Mouse (Mus musculus) lung, adult 2 months (tissue): Measurements from ENCODE around the gene Tnfsf10. TPM values are rescaled to one million over a fixed set of nuclear protein-coding genes. Genes with fewer than 3 reads are reported as not detected.

Experiments used
- DNase-seq: peaks from one replicate; pipeline ENCODE4 v3.0.0; 2022
- H3K4me1 ChIP-seq: fragments of 200-500 bp; 2 replicates; pipeline ENCODE4 v1.6.1; 2011; ENCODE audit warnings: low read length; ENCODE audit not compliant: control insufficient read depth, insufficient read depth
- H3K4me3 ChIP-seq: fragments of 200-500 bp; replicated peaks from 2 replicates; pipeline ENCODE3; 2011; ENCODE audit warnings: low read depth, mild to moderate bottlenecking, control low read depth, low read length; ENCODE audit errors: extremely low read depth
- CTCF ChIP-seq: fragments of 200-500 bp; IDR thresholded peaks from 2 replicates; pipeline ENCODE4 v1.5.1; 2011; ENCODE audit warnings: mild to moderate bottlenecking, low read length, control low read depth; ENCODE audit not compliant: insufficient read depth
- POLR2A ChIP-seq: fragments of 200-500 bp; IDR thresholded peaks from 2 replicates; pipeline ENCODE4 v1.6.1; 2011; ENCODE audit warnings: low read depth, mild to moderate bottlenecking, control low read depth, low read length, borderline replicate concordance; ENCODE audit errors: extremely low read depth
- WGBS: fragments of 180-500 bp; shearing (Covaris S2); methylation state at CpG from one replicate; pipeline ENCODE4 v1.1.7; 2018; 5-methylcytosine and 5-hydroxymethylcytosine counted together
- polyA plus RNA-seq: library from polyadenylated mRNA; depleted of rRNA; stranded (reverse); fragments of >200 nt; gene quantifications from 2 replicates; pipeline ENCODE4 v1.2.3, GENCODE M21; 2012; rRNA removed

The Tnfsf10 gene
- polyA plus RNA-seq, 1 experiment = 37.6 TPM

DNA sequence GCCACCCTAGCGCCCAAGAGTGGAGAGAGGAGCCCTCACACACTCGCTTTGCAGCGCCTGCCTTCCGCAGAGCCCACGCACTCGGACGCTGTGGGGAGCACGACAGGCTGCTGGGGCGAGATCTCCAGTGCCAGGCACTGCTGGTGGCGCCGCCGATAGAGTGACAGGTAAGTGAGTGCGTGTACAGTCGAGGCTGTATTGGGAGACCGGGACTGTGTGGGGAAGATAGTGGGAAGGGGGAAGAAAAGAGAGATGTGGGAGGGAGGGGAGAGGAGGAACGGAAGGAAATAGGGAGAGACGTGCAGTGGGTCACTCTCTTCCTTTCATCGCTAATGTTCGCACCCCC, 54.4 kb downstream of the Tnfsf10 start, which contains the start of gene Ghsr:
Gene Ghsr (plus strand): TSS at position 76 of the 346 bp plus-strand sequence.
- TF ChIP-seq POLR2A (no peak), CTCF (no peak)
- DNase-seq = no peak
- Histone ChIP-seq H3K4me3 (no peak within 1 kb of the TSS), H3K4me1 (peaks cover 6% of the 10 kb centered on the region)
- WGBS = 6% methylated on average over 19 of the region's 19 CpGs

DNA sequence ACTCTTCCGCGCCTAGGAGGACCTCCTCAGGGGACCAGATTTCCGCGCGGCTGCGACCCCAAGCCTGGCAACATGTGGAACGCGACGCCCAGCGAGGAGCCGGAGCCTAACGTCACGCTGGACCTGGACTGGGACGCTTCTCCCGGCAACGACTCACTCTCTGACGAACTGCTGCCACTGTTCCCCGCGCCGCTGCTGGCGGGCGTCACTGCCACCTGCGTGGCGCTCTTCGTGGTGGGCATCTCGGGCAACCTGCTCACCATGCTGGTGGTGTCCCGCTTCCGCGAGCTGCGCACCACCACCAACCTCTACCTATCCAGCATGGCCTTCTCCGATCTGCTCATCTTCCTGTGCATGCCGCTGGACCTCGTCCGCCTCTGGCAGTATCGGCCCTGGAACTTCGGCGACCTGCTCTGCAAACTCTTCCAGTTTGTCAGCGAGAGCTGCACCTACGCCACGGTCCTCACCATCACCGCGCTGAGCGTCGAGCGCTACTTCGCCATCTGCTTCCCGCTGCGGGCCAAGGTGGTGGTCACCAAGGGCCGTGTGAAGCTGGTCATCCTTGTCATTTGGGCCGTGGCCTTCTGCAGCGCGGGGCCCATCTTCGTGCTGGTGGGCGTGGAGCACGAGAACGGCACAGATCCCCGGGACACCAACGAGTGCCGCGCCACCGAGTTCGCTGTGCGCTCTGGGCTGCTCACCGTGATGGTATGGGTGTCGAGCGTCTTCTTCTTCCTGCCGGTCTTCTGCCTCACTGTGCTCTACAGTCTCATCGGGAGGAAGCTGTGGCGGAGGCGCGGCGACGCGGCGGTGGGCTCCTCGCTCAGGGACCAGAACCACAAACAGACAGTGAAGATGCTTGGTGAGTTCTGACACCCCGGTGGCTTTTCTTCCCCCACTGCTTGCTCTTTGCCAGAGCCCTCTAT, 55.2 kb downstream of the Tnfsf10 start:
- Histone ChIP-seq H3K4me1 (peaks cover 6% of the 10 kb centered on the region), H3K4me3 (no peak overlapping the region)
- no peak for DNase-seq
- 2% methylated on average over 77 of the region's 77 CpGs for WGBS
- TF ChIP-seq CTCF (no peak), POLR2A (no peak)

DNA sequence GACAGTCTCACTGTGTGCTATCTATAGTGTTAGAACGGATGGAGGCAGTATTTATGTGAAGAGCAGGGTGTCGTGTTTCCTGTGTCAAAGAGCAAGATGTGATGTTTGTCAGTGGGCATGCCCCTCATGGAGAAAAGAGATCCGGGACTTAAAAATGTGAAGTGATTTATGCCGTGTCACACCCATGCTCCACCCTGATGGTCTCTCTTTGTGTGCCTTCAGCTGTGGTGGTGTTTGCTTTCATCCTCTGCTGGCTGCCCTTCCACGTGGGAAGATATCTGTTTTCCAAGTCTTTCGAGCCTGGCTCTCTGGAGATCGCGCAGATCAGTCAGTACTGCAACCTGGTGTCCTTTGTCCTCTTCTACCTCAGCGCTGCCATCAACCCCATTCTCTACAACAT, 57.6 kb downstream of the Tnfsf10 start:
- no peak overlapping the region for H3K4me3 ChIP-seq
- DNase-seq = no peak
- no peak for TF ChIP-seq CTCF
- no peak for TF ChIP-seq POLR2A
- H3K4me1 ChIP-seq = peaks cover 6% of the 10 kb centered on the region
- WGBS = 38% methylated on average over 9 of the region's 9 CpGs

DNA sequence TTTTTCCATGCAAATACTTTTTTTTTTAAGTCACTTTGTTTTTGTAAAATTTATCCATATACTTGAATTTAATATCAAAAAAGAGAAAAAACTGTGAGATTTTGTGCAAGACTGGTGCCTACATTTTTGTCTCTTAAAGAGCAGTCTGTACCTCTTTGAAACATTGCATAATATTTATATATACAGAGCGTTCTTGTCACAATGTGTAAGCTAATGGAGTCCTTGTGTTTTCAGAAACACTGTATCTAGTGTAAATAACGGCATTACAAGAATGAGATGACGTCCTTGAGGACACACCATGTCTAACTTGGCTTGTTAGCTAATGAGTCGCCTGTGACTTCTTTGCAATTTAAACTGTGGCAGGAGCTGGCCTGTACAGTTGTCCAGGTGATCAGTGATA, 61.1 kb downstream of the Tnfsf10 start:
- no peak for DNase-seq
- TF ChIP-seq POLR2A (no peak), CTCF (no peak)
- no peak overlapping the region for H3K4me3 ChIP-seq
- no peaks in the 10 kb centered on the region for H3K4me1 ChIP-seq
- 47% methylated on average over 4 of the region's 4 CpGs for WGBS

DNA sequence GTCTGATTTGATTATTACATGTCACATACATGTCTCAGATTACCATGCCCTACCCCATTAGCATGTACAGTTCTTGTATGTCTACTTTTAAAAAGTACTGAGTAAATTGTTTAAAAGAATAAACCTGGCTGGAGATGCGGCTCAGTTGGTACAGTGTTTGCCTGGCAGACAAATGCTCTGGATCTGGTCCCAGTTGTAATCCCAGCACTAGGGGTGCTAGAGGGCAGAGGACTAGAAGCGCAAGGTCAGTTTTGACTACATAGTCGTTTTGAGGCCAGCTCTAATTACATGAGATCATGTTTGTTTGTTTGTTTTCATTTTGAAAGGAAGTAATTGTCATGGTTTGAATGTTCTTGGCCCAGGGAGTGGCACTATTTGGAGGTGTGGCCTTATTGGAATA, 68.0 kb downstream of the Tnfsf10 start:
- no peaks in the 10 kb centered on the region for H3K4me1 ChIP-seq
- DNase-seq = no peak
- TF ChIP-seq POLR2A = no peak
- no peak for TF ChIP-seq CTCF
- no peak overlapping the region for H3K4me3 ChIP-seq
- 41% methylated on average over 3 of the region's 3 CpGs for WGBS

DNA sequence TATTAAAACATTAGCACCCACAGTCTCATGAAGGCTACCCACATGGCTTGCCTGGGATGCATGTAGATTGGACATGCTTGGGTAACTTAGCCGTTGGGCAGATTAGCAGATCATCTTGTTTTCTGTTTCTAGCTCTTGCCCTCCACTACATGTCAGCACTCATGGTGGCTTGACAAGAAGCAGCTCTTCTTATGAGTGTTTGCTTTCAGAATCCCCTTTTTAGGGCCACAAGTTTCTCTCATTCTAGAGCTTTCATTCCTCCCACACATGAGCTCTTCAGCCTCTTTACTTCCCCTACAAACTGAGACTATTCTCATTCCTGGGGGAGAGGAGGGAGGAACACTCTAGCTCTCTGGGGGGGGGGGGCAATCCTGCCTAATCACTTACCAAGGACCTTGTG, 73.1 kb downstream of the Tnfsf10 start:
- TF ChIP-seq CTCF (no peak), POLR2A (no peak)
- DNase-seq = no peak
- Histone ChIP-seq H3K4me1 (no peaks in the 10 kb centered on the region), H3K4me3 (no peak overlapping the region)
- WGBS = 77% methylated on average over 1 of the region's 1 CpGs

Other genes with a start within 250 kb of the Tnfsf10 start
- 0.24 and 0.86 TPM in 2 replicates for gene Ect2, start 163.2 kb upstream of the Tnfsf10 start, polyA plus RNA-seq
- 92.6 and 112 TPM in 2 replicates for gene Nceh1, start 134.1 kb upstream of the Tnfsf10 start, polyA plus RNA-seq
- not detected in 2 replicates for gene Ghsr, start 54.3 kb downstream of the Tnfsf10 start, polyA plus RNA-seq